Mouse (Mus musculus) kidney, adult 2 months (tissue): ENCODE data around the gene Pllp.

Experiments
- CTCF ChIP-seq: fragments of 200-500 bp; conservative IDR thresholded peaks from 2 replicates; pipeline ENCODE4 v1.5.1; 2011; ENCODE audit warnings: low read depth, mild to moderate bottlenecking, control low read depth, low read length, moderate library complexity, mixed read lengths; ENCODE audit not compliant: insufficient read depth, insufficient read length
- POLR2A ChIP-seq: fragments of 200-500 bp; IDR thresholded peaks from one replicate; pipeline ENCODE4 v1.6.1; 2011; ENCODE audit warnings: low read depth, low read length, control low read depth

DNA sequence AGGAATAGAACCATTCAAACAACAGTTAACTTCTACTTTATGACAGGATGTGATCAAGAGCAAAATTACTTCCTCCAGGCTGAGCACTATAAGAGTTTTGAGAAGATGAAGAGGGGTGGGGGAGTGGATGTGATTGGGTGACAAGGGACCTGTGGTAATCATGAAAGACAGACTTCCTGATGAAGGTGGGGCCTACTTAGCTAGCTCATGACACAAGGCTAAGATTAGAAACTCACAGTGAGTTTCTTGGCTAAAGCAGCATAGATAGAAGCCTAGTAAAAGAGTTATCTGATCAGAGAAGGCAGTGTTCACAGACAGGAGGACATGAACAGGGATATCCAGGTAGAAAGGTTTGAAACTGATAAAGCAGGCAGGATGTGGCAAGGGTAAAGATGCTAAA is 61.9 kb downstream of the Pllp start:
- TF ChIP-seq CTCF (no peak), POLR2A (no peak)
